Mouse (Mus musculus): Measurements from ENCODE around the gene Mas1.
A peak's percentile ranks its signal among the peaks of the same experiment; 100 is the strongest.

- TF ChIP-seq CTCF (IDR thresholded peaks at IDR 0.05; ENCODE audit: low read depth) = no peak
- TF ChIP-seq EP300 (IDR thresholded peaks at IDR 0.05; ENCODE audit: low read depth) = peak; percentile 66; the same call in 1 of the 2 replicates
Measured at GRCm38 (mm10) chr17:12915881-12916583, 48.1 kb upstream of the Mas1 start, which contains the start of gene Mrpl18.

Data from liver, postnatal 0 days (tissue).